Mouse (Mus musculus) limb, embryonic 14.5 days (tissue): ENCODE data around the gene Slc5a5. TPM values are rescaled to one million over a fixed set of nuclear protein-coding genes. Genes with fewer than 3 reads are reported as not detected.
A peak's percentile ranks its signal among the peaks of the same experiment; 100 is the strongest.

ENCODE experiments used
- ATAC-seq: fragments of 200-750 bp; cut with Nextera tagmentation; 2 replicates; pipeline ENCODE4 v1.8.0; 2017; ENCODE audit warnings: low read depth, moderate number of reproducible peaks, moderate TSS enrichment; ENCODE audit not compliant: low FRiP score
- DNase-seq: peaks from one replicate; pipeline ENCODE4 v3.0.0-alpha.2; 2015; ENCODE audit warnings: low spot score
- H3K27ac ChIP-seq: fragments of 300-500 bp; sonication (generic); replicated peaks from 2 replicates; pipeline ENCODE4 v1.5.1; 2014; ENCODE audit warnings: low read depth, mild to moderate bottlenecking, low read length, moderate library complexity, mixed read lengths
- H3K27me3 ChIP-seq: fragments of 300-500 bp; sonication (generic); 2 replicates; pipeline ENCODE4 v1.6.1; 2014; ENCODE audit warnings: low read length, mixed read lengths; ENCODE audit not compliant: control insufficient read depth, insufficient read depth
- H3K36me3 ChIP-seq: fragments of 300-500 bp; sonication (generic); 2 replicates; pipeline ENCODE4 v1.6.1; 2014; ENCODE audit warnings: mild to moderate bottlenecking, low read length, moderate library complexity, mixed read lengths; ENCODE audit not compliant: control insufficient read depth, insufficient read depth
- H3K4me1 ChIP-seq: fragments of 300-500 bp; sonication (generic); 2 replicates; pipeline ENCODE4 v1.6.1; 2014; ENCODE audit warnings: antibody characterized with exemption, low read length, mixed read lengths; ENCODE audit not compliant: control insufficient read depth, insufficient read depth
- H3K4me2 ChIP-seq: fragments of 300-500 bp; sonication (generic); replicated peaks from 2 replicates; pipeline ENCODE4 v1.6.1; 2014; ENCODE audit warnings: low read depth, mild to moderate bottlenecking, low read length, moderate library complexity; ENCODE audit not compliant: severe bottlenecking
- H3K4me3 ChIP-seq: fragments of 300-500 bp; sonication (generic); replicated peaks from 2 replicates; pipeline ENCODE4 v1.5.1; 2014; ENCODE audit warnings: low read length
- H3K9ac ChIP-seq: fragments of 300-500 bp; sonication (generic); 2 replicates; pipeline ENCODE4 v1.6.1; 2014; ENCODE audit warnings: mild to moderate bottlenecking, low read depth, low read length, moderate library complexity; ENCODE audit not compliant: severe bottlenecking
- H3K9me3 ChIP-seq: fragments of 300-500 bp; sonication (generic); 2 replicates; pipeline ENCODE4 v1.6.1; 2016; ENCODE audit warnings: low read length; ENCODE audit not compliant: control insufficient read depth
- POLR2A ChIP-seq: fragments of 200-500 bp; IDR thresholded peaks from 2 replicates; pipeline ENCODE4 v1.8.0; 2012; ENCODE audit warnings: inconsistent platforms, mild to moderate bottlenecking, moderate library complexity, borderline replicate concordance; ENCODE audit not compliant: insufficient read depth, insufficient read length; ENCODE audit errors: extremely low read depth
- WGBS: fragments of 180-500 bp; shearing (Covaris S2); extraction: QIAGEN DNeasy Blood & Tissue Kit; methylation state at CpG from one replicate; pipeline ENCODE4 v1.1.7; 2014; 5-methylcytosine and 5-hydroxymethylcytosine counted together
- polyA plus RNA-seq, 2 experiments: library from polyadenylated mRNA; depleted of rRNA in 1 of 2; stranded (reverse) in 1 of 2; unstranded in 1 of 2; fragments of >200 nt; fragmentation: Nextera tagmentation in 1 of 2; extraction: Ambion mirVana in 1 of 2; gene quantifications; 2 replicates each; pipeline versions ENCODE4 v1.2.1 to v1.2.3; 2012 to 2014

Gene Slc5a5
- polyA plus RNA-seq, 2 experiments = 0.83 to 1.4 TPM

DNA sequence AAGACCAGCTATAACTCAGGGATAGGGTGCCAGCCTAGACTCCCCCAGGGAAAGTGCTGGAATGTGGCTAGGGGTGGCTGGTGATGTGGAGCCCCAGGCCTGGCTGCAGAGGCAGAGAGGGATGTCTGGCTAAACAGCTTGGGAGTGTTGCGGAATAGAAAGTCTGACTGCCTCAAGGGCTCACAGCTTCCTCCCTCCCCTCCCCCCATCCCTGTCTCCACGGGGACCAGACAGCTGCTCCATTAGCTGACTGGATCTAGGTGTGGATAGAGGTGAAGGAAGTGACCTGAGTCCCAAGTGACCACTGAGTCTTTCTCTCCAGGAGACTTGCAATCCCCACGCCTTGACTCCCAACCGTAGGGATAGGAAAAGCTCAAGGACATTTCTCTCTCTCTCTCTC, 10.6 kb upstream of the Slc5a5 start:
- ATAC-seq (no peak), DNase-seq (no peak)
- Histone ChIP-seq H3K9ac (0 out of 2 replicates have a peak overlapping the region, but pooled peaks have one; percentile 21), H3K9me3 (no peaks in the 10 kb centered on the region), H3K27ac (no peak overlapping the region), H3K4me2 (no peak overlapping the region), H3K4me1 (peaks cover 8% of the 10 kb centered on the region; the same call in 1 of the 2 replicates), H3K36me3 (no peaks in the 10 kb centered on the region), H3K4me3 (no peak overlapping the region), H3K27me3 (no peaks in the 10 kb centered on the region)
- no peak for TF ChIP-seq POLR2A
- 36% methylated on average over 4 of the region's 4 CpGs for WGBS

DNA sequence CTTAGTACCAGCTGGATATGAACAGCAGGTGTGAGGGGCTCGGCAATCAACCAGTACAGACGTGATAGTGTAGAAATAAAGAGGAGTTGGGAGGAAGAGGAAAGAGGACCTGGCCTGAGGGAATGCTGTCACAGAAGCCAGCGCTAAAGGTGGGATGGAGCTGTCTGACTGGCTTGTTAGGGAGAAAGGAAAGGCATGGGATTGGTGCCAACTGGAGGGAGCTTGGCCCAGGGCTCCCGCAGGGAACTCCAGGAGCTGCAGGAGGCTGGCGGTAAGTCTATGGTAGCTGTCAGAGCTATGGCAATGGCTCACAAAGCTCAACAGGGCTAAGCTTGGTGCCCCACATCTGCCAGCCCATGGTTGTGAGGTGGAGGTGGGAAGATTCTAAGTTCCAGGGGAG, 9.7 kb upstream of the Slc5a5 start:
- no peak for DNase-seq
- Histone ChIP-seq H3K9me3 (no peaks in the 10 kb centered on the region), H3K4me3 (no peak overlapping the region), H3K4me2 (no peak overlapping the region), H3K9ac (no peak overlapping the region), H3K27ac (no peak overlapping the region), H3K36me3 (no peaks in the 10 kb centered on the region), H3K4me1 (peaks cover 8% of the 10 kb centered on the region; the same call in 1 of the 2 replicates), H3K27me3 (no peaks in the 10 kb centered on the region)
- no peak for TF ChIP-seq POLR2A
- 38% methylated on average over 5 of the region's 5 CpGs for WGBS
- ATAC-seq = no peak

DNA sequence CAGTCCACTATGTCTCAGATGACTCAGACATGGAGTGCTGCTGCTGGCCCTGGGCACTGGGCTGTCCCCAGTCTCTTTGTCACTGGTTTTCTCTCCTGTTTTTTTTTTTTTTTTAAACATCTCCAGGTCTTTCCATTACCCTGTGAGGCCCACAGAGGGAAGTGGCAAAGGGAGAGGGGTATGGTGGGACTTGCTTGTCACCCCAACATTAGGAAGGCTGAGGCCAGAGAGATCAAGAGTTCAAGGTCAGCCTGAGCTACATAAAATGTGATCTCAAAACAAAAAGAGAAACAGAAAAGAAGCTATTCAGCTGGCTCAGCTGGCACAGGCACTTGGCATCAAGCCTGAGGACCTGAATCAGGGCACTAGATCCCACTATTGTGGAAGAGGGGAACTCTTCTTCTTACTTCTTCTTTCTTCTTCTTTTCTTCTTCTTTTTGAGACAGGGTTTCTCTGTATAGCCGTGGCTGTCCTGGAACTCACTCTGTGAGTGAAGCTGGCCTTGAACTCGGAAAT, 8.4 kb upstream of the Slc5a5 start:
- DNase-seq (no peak), ATAC-seq (no peak)
- no peak overlapping the region for H3K9ac ChIP-seq
- H3K36me3 ChIP-seq = peaks cover under 1% of the 10 kb centered on the region; the same call in 1 of the 2 replicates
- no peaks in the 10 kb centered on the region for H3K27me3 ChIP-seq
- no peak overlapping the region for H3K4me2 ChIP-seq
- no peak overlapping the region for H3K4me3 ChIP-seq
- H3K27ac ChIP-seq = no peak overlapping the region
- H3K4me1 ChIP-seq = peaks cover 11% of the 10 kb centered on the region; the same call in 1 of the 2 replicates
- 72% methylated on average over 2 of the region's 2 CpGs for WGBS
- H3K9me3 ChIP-seq = no peaks in the 10 kb centered on the region
- TF ChIP-seq POLR2A = no peak

DNA sequence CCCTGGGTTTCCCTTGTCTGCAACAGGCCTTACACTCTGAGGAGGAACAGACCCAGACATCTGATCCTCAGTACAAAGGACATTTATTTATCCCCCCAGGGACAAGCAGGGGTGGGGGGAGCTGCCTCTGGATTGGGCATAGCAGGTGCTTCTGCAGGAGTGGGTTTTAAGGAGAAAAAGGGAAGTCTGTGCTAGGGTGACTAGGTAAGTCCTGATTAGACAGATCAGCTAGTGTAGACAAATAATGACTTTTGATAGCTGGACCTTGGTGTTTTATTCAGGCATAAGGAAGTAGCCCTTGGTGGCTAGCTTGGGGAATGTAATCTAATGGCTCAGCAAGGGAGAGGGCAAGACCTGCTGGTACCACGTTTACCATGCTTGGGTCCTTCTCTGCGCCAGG, 6.7 kb upstream of the Slc5a5 start:
- peaks cover 17% of the 10 kb centered on the region for H3K36me3 ChIP-seq
- H3K4me1 ChIP-seq = peaks cover 6% of the 10 kb centered on the region; the same call in 1 of the 2 replicates
- no peak overlapping the region for H3K4me3 ChIP-seq
- 69% methylated on average over 2 of the region's 2 CpGs for WGBS
- H3K4me2 ChIP-seq = no peak overlapping the region
- H3K27ac ChIP-seq = no peak overlapping the region
- H3K9ac ChIP-seq = no peak overlapping the region
- H3K9me3 ChIP-seq = no peaks in the 10 kb centered on the region
- ATAC-seq (no peak), DNase-seq (no peak)
- no peaks in the 10 kb centered on the region for H3K27me3 ChIP-seq
- TF ChIP-seq POLR2A = no peak

DNA sequence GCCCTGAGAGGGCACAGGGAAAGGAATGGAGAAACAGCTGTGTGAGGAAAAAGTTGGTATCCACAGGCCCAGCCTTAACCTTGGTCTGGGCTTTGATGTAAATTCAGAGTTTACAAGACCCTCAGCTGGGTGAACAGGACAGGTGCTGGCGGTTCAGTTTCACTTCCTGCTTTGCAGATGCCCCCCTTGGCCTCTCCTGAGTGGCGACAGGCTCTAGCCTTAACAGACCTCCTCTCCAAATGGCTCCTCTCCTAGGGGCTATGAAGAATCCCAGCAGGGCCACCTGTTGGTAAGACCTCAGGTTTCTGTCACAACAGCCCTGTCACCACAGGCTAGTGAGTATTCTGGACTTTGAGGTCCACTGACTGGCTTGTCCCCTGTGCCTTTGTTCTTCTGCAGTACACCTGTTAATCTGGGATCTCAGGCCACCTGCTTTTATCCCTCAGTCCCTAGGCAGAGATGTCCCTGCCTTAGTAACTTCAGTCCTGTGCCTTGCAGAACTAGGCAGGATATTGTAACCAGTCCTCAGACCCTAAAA, 6.2 kb upstream of the Slc5a5 start:
- H3K4me1 ChIP-seq = peaks cover 6% of the 10 kb centered on the region; the same call in 1 of the 2 replicates
- H3K36me3 ChIP-seq = peaks cover 22% of the 10 kb centered on the region
- no peak overlapping the region for H3K27ac ChIP-seq
- H3K4me2 ChIP-seq = no peak overlapping the region
- no peaks in the 10 kb centered on the region for H3K27me3 ChIP-seq
- WGBS = 36% methylated on average over 2 of the region's 2 CpGs
- peak overlapping the region; percentile 67; the same call in 1 of the 2 replicates for H3K9ac ChIP-seq
- DNase-seq (no peak), ATAC-seq (no peak)
- TF ChIP-seq POLR2A = no peak
- no peaks in the 10 kb centered on the region for H3K9me3 ChIP-seq
- H3K4me3 ChIP-seq = no peak overlapping the region
